Mouse (Mus musculus) monocyte, adult 59 days (primary cell): Measurements from ENCODE around the gene Dmrtc1c2. TPM values are rescaled to one million over a fixed set of nuclear protein-coding genes. Genes with fewer than 3 reads are reported as not detected.

Experiments used
- total RNA-seq, 2 experiments: library from RNA; stranded (reverse); gene quantifications; one replicate each; pipeline ENCODE4 v1.2.4; 2023

Gene Dmrtc1c2
- not detected for total RNA-seq

DNA sequence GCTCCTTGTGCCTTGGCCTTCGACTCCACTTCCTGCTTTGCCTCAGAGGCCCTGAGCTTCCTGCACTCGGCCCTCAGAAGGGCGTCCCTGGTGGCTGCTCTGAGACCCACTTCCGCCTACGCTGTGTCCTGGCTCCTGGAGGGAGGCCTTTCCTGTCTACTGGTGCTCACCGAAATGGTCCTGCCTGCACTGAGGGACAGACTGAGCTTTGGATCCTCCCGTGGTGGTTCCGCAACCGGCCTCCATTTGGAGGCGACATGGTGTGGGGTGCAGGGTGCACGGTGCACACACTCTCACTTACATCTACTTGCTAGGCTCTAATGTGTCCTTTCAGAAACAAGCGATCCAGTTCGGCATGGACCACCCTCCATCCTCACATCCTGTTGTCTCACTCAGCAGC lies at the start of gene Dmrtc1c2:
Dmrtc1c2 (minus strand) TSS at position 101 of the 400 bp plus-strand sequence.

GRCm38 (mm10) chrX:102867871-102868270 lies 13.5 kb upstream of the Dmrtc1c2 start, which contains the start of gene 1700031F05Rik:
Gene 1700031F05Rik, minus strand, starts transcription at chrX:102867971.

DNA sequence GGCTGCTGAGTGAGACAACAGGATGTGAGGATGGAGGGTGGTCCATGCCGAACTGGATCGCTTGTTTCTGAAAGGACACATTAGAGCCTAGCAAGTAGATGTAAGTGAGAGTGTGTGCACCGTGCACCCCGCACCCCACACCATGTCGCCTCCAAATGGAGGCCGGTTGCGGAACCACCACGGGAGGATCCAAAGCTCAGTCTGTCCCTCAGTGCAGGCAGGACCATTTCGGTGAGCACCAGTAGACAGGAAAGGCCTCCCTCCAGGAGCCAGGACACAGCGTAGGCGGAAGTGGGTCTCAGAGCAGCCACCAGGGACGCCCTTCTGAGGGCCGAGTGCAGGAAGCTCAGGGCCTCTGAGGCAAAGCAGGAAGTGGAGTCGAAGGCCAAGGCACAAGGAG lies 51.8 kb downstream of the Dmrtc1c2 start, which contains the start of gene Dmrtc1c1:
Dmrtc1c1 (plus strand) TSS at position 301 of the 400 bp plus-strand sequence.

Other genes starting within 250 kb of the Dmrtc1c2 start
- gene Phka1, start 210.4 kb downstream of the Dmrtc1c2 start, total RNA-seq: 1 to 10 TPM; 7.1 to 8.9 TPM
- gene Gm3880, start 167.6 kb downstream of the Dmrtc1c2 start, total RNA-seq: not detected
- gene Gm9112, start 147.0 kb downstream of the Dmrtc1c2 start, total RNA-seq: not detected
- not detected for gene Dmrtc1b, start 146.8 kb downstream of the Dmrtc1c2 start, total RNA-seq
- not detected for gene Dmrtc1c1, start 51.7 kb downstream of the Dmrtc1c2 start, total RNA-seq
- gene 1700031F05Rik, start 13.4 kb upstream of the Dmrtc1c2 start, total RNA-seq: not detected
- gene Dmrtc1a, start 54.1 kb upstream of the Dmrtc1c2 start, total RNA-seq: not detected
- not detected for gene 1700011M02Rik, start 54.3 kb upstream of the Dmrtc1c2 start, total RNA-seq
- not detected for gene 1700018G05Rik, start 73.8 kb upstream of the Dmrtc1c2 start, total RNA-seq